Comparison of ENCODE assay signal across 26 mouse cellular contexts in the genomic region with DNA sequence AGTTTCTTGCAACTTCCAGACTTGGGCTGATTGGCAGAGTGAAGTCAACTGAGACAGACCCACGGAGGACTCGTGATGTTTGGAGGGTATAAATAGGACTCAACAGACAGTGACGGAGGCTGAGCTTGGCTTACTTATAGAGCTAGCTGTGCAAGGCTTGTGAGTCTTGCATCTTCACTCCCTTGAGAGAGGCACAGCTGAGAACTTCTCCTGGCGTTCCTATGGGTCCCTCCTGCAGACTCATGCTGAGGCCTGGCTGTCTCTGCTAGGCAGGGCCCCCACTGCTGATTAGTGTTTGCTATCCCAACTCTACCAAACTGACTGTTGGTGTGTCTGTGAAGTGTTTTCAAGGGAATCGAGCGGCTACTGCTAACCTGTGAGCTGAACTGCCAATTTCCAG.
"Had no signal": no experiment of that assay in that cellular context is flagged by ENCODE, and none has a peak within 500 bp of the region (broad histone marks: within the 10 kb centered on the region; RNA-seq: fewer than 3 reads in every experiment).

No protein-coding gene starts in this region.

- H3K9me3 ChIP-seq: heart, embryonic 13.5 days; heart, embryonic 15.5 days; hindbrain, embryonic 13.5 days; hindbrain, embryonic 15.5 days; kidney, embryonic 15.5 days; limb, embryonic 10.5 days; limb, embryonic 12.5 days; liver, embryonic 13.5 days; liver, embryonic 15.5 days had no signal

- H3K9ac ChIP-seq: heart, embryonic 13.5 days; heart, embryonic 15.5 days; hindbrain, embryonic 13.5 days; hindbrain, embryonic 15.5 days; kidney, embryonic 15.5 days; limb, embryonic 12.5 days; liver, embryonic 13.5 days; liver, embryonic 15.5 days had no signal

- H3K4me3 ChIP-seq: heart, embryonic 13.5 days; heart, embryonic 15.5 days; hindbrain, embryonic 13.5 days; hindbrain, embryonic 15.5 days; kidney, embryonic 15.5 days; layer of hippocampus, adult 2 months; left cerebral cortex, adult 2 months; limb, embryonic 10.5 days; limb, embryonic 12.5 days; liver, embryonic 13.5 days; liver, embryonic 15.5 days had no signal

- H3K27me3 ChIP-seq: heart, embryonic 13.5 days; heart, embryonic 15.5 days; hindbrain, embryonic 13.5 days; hindbrain, embryonic 15.5 days; kidney, embryonic 15.5 days; limb, embryonic 12.5 days; liver, embryonic 13.5 days; liver, embryonic 15.5 days had no signal

- ATAC-seq: hindbrain, postnatal 0 days; intestine, embryonic 16.5 days had no signal

- H3K4me1 ChIP-seq: heart, embryonic 13.5 days; heart, embryonic 15.5 days; hindbrain, embryonic 13.5 days; hindbrain, embryonic 15.5 days; liver, embryonic 13.5 days; liver, embryonic 15.5 days had no signal

- H3K4me2 ChIP-seq: heart, embryonic 11.5 days; heart, embryonic 13.5 days; heart, embryonic 15.5 days; hindbrain, embryonic 13.5 days; hindbrain, embryonic 15.5 days; kidney, embryonic 15.5 days; limb, embryonic 12.5 days; liver, embryonic 11.5 days; liver, embryonic 13.5 days; liver, embryonic 15.5 days had no signal

- H3K27ac ChIP-seq: heart, embryonic 13.5 days; heart, embryonic 15.5 days; hindbrain, embryonic 13.5 days; hindbrain, embryonic 15.5 days; hindbrain, postnatal 0 days; kidney, embryonic 15.5 days; kidney, postnatal 0 days; layer of hippocampus, adult 2 months; left cerebral cortex, adult 2 months; limb, embryonic 10.5 days; limb, embryonic 12.5 days; liver, embryonic 13.5 days; liver, embryonic 15.5 days had no signal

- DNase-seq: gastrocnemius, postnatal 14 days; gastrocnemius, postnatal 36 days; heart, postnatal 14 days; heart, postnatal 36 days; kidney, adult 11 months; kidney, adult 2 months; kidney, adult 9 months; kidney, postnatal 14 days; kidney, postnatal 4 days; liver; liver, embryonic 13.5 days had no signal

- H3K36me3 ChIP-seq: heart, embryonic 13.5 days; heart, embryonic 15.5 days; hindbrain, embryonic 13.5 days; hindbrain, embryonic 15.5 days; kidney, embryonic 15.5 days; limb, embryonic 10.5 days; limb, embryonic 12.5 days; liver, embryonic 13.5 days; liver, embryonic 15.5 days had no signal
